Mouse (Mus musculus) layer of hippocampus, adult 8-10 months (tissue): Measurements from ENCODE around the gene Mark2. TPM values are rescaled to one million over a fixed set of nuclear protein-coding genes. Genes with fewer than 3 reads are reported as not detected.

Experiments used
- total RNA-seq, 4 experiments: library from RNA; stranded (reverse); gene quantifications; 2 replicates each; pipeline ENCODE4 v1.2.4; 2022

Gene Mark2
- total RNA-seq, 4 experiments from 2014 or later, result 101 to 135 (median 120) TPM

Other genes with a start within 250 kb of the Mark2 start
- 10 to 100 TPM; 18.9 to 23.5 (median 21.5) TPM for gene Flrt1, start 236.1 kb downstream of the Mark2 start, total RNA-seq
- gene Otub1, start 135.5 kb downstream of the Mark2 start, total RNA-seq, result 100 to 1,000 TPM; 277 to 297 (median 291) TPM
- 1,000 to 10,000 TPM; 1,017 to 1,089 (median 1,062) TPM for gene Cox8a, start 124.2 kb downstream of the Mark2 start, total RNA-seq
- 10 to 100 TPM; 34.6 to 44.2 (median 36.6) TPM for gene Naa40, start 100.7 kb downstream of the Mark2 start, total RNA-seq
- gene Rcor2, start 74.5 kb downstream of the Mark2 start, total RNA-seq, result 10 to 100 TPM; 12.7 to 17.0 (median 14.6) TPM
- gene Spindoc, start 41.1 kb upstream of the Mark2 start, total RNA-seq, result 10 to 100 TPM; 31.8 to 36.3 (median 33.9) TPM
- gene 2700081O15Rik, start 75.8 kb upstream of the Mark2 start, total RNA-seq, result 10 to 100 TPM; 37.1 to 44.0 (median 40.6) TPM
- gene Rtn3, start 141.4 kb upstream of the Mark2 start, total RNA-seq, result 100 to 1,000 TPM; 723 to 801 (median 747) TPM
- gene Atl3, start 152.2 kb upstream of the Mark2 start, total RNA-seq, result 10 to 100 TPM; 24.8 to 27.1 (median 26.2) TPM
- gene Pla2g16, start 215.6 kb upstream of the Mark2 start, total RNA-seq, result 10 to 100 TPM; 40.1 to 48.2 (median 43.3) TPM